Mouse (Mus musculus): ENCODE measurements at regions not wholly inside any gene's neighbourhood (a gene's known extent, or its start where the extent isn't known, plus 50 kb on each side); places are given as distances from the start of the nearest gene placed in this dataset.

- Histone ChIP-seq H3K9ac (no peak overlapping the region), H3K4me3 (no peak overlapping the region), H3K27me3 (replicated peaks) (no peaks in the 10 kb centered on the region), H3K4me2 (no peak overlapping the region), H3K4me1 (no peaks in the 10 kb centered on the region), H3K27ac (no peak overlapping the region), H3K9me3 (no peaks in the 10 kb centered on the region), H3K36me3 (replicated peaks) (no peaks in the 10 kb centered on the region)
- ATAC-seq (replicated peaks), result no peak
- 66% methylated on average over 2 of the region's 2 CpGs for WGBS
These were observed 1432.9 kb upstream of the Sel1l start for GRCm38 (mm10) chr12:93281816-93282215.

DNA sequence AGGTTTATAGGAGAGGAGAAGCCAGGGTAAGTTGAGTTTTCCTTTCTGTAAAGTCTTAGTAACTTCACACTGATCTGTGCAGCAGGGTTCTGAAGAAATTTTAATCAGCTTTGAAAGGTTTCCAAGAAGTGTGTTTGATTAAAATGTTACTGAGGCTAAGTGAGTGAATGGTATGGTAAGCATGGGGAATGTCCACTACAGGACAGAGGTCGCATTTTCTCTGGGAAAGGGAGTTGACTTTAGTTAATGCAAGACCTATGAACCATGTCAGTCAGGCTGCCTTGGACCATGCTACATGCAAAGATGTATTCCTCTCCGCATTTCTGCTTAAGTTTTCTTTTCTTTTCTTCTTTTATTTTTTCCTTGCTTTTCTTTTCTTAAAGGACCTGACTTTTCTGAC lies 1424.7 kb upstream of the Sel1l start:
- no peaks in the 10 kb centered on the region for H3K9me3 ChIP-seq
- H3K4me2 ChIP-seq, result no peak overlapping the region
- H3K4me3 ChIP-seq, result no peak overlapping the region
- H3K27ac ChIP-seq, result no peak overlapping the region
- no peaks in the 10 kb centered on the region for H3K27me3 ChIP-seq (replicated peaks)
- no peaks in the 10 kb centered on the region for H3K36me3 ChIP-seq (replicated peaks)
- WGBS, result 78% methylated on average over 2 of the region's 2 CpGs
- no peak for ATAC-seq (replicated peaks)
- H3K9ac ChIP-seq, result no peak overlapping the region
- H3K4me1 ChIP-seq, result no peaks in the 10 kb centered on the region

GRCm38 (mm10) chr12:93230237-93230636 lies 1381.3 kb upstream of the Sel1l start:
- no peak for ATAC-seq (replicated peaks)
- H3K36me3 ChIP-seq (replicated peaks), result no peaks in the 10 kb centered on the region
- no peak overlapping the region for H3K27ac ChIP-seq
- no peaks in the 10 kb centered on the region for H3K4me1 ChIP-seq
- H3K4me3 ChIP-seq, result no peak overlapping the region
- no peaks in the 10 kb centered on the region for H3K9me3 ChIP-seq
- no peak overlapping the region for H3K9ac ChIP-seq
- H3K27me3 ChIP-seq (replicated peaks), result no peaks in the 10 kb centered on the region
- H3K4me2 ChIP-seq, result no peak overlapping the region
- WGBS, result 87% methylated on average over 3 of the region's 3 CpGs

DNA sequence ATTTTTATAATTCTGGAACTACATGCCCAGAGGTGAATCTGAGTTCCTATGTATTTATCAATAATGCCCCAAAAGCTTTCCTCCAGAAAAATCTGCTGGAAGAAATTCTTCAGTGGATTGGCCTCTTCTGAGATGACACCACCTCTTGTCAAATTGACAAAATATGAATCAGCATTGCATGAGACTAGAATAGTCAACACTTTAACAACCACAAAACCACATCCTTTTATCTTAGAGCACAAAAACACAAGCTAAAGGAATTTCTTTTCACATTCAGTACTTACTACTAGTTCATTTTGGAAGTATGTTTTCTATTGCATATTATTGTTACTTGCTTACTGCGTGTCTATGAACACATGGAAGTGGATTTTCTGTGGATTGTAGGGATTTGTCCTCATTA lies 1377.9 kb upstream of the Sel1l start:
- Histone ChIP-seq H3K4me3 (no peak overlapping the region), H3K36me3 (replicated peaks) (no peaks in the 10 kb centered on the region), H3K9me3 (no peaks in the 10 kb centered on the region), H3K27ac (no peak overlapping the region), H3K4me2 (no peak overlapping the region), H3K4me1 (no peaks in the 10 kb centered on the region), H3K9ac (no peak overlapping the region), H3K27me3 (replicated peaks) (no peaks in the 10 kb centered on the region)
- 89% methylated on average over 1 of the region's 1 CpGs for WGBS
- no peak for ATAC-seq (replicated peaks)

DNA sequence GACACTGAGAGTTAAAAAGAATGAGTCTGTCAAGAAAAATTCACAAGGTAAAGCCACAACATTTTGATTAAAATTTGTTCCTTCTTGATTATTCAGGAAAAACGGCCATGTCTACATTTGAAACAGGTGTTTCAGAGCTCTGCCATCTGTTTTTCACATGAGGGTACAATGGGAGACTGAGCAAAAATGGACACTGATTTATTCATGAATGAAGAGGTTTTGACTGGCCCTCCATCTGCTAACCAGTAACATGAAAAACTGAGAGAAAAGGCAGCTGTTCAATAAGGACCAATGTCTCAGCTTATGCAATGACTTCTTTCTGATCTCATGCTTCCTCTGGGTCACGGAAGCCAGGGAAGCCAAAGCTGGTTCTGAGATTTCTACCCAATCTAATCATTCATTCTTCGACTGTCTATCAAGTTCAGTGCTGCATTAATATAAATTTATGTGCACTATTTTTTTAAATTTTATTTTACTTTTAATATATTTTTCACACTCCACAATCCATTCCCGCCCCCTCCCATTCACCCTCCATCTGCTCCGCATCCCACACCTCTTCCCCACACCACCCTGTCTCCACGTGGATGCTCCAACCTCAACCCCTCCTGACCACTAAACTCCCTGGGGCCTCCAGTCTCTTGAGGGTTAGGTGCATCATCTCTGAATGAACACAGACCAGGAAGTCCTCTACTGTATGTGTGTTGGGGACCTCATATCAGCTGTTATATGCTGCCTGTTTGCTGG lies 1372.4 kb upstream of the Sel1l start:
- no peaks in the 10 kb centered on the region for H3K36me3 ChIP-seq (replicated peaks)
- 63% methylated on average over 6 of the region's 6 CpGs for WGBS
- no peak overlapping the region for H3K4me3 ChIP-seq
- no peak overlapping the region for H3K9ac ChIP-seq
- no peak overlapping the region for H3K4me2 ChIP-seq
- no peaks in the 10 kb centered on the region for H3K9me3 ChIP-seq
- H3K27ac ChIP-seq, result no peak overlapping the region
- H3K4me1 ChIP-seq, result no peaks in the 10 kb centered on the region
- H3K27me3 ChIP-seq (replicated peaks), result no peaks in the 10 kb centered on the region
- no peak for ATAC-seq (replicated peaks)

GRCm38 (mm10) chr12:93207596-93207995 lies 1358.6 kb upstream of the Sel1l start:
- WGBS, result 85% methylated on average over 3 of the region's 3 CpGs

GRCm38 (mm10) chr12:93188940-93189339 lies 1340.0 kb upstream of the Sel1l start:
- Histone ChIP-seq H3K27me3 (replicated peaks) (no peaks in the 10 kb centered on the region), H3K9ac (no peak overlapping the region), H3K9me3 (no peaks in the 10 kb centered on the region), H3K4me1 (no peaks in the 10 kb centered on the region), H3K27ac (no peak overlapping the region), H3K4me3 (no peak overlapping the region), H3K4me2 (no peak overlapping the region), H3K36me3 (replicated peaks) (no peaks in the 10 kb centered on the region)
- ATAC-seq (replicated peaks), result no peak
- 88% methylated on average over 1 of the region's 1 CpGs for WGBS

More at GRCm38 (mm10) chr12:93207596-93207995, 1358.6 kb upstream of the Sel1l start:
- H3K4me3 ChIP-seq, result no peak overlapping the region
- H3K36me3 ChIP-seq (replicated peaks), result no peaks in the 10 kb centered on the region
- no peaks in the 10 kb centered on the region for H3K27me3 ChIP-seq (replicated peaks)
- no peak for ATAC-seq (replicated peaks)
- no peak overlapping the region for H3K4me2 ChIP-seq
- H3K4me1 ChIP-seq, result no peaks in the 10 kb centered on the region
- no peak overlapping the region for H3K9ac ChIP-seq
- no peak overlapping the region for H3K27ac ChIP-seq
- H3K9me3 ChIP-seq, result no peaks in the 10 kb centered on the region

GRCm38 (mm10) chr12:93173744-93174143 lies 1324.8 kb upstream of the Sel1l start:
- H3K27me3 ChIP-seq (replicated peaks), result no peaks in the 10 kb centered on the region
- H3K9me3 ChIP-seq, result no peaks in the 10 kb centered on the region
- H3K4me3 ChIP-seq, result no peak overlapping the region
- ATAC-seq (replicated peaks), result no peak
- no peaks in the 10 kb centered on the region for H3K4me1 ChIP-seq
- H3K36me3 ChIP-seq (replicated peaks), result no peaks in the 10 kb centered on the region
- 90% methylated on average over 5 of the region's 5 CpGs for WGBS
- H3K9ac ChIP-seq, result no peak overlapping the region
- H3K27ac ChIP-seq, result no peak overlapping the region
- H3K4me2 ChIP-seq, result no peak overlapping the region

GRCm38 (mm10) chr12:93160252-93160651 lies 1311.3 kb upstream of the Sel1l start:
- Histone ChIP-seq H3K4me2 (no peak overlapping the region), H3K27ac (no peak overlapping the region), H3K9me3 (no peaks in the 10 kb centered on the region), H3K36me3 (replicated peaks) (no peaks in the 10 kb centered on the region), H3K4me1 (no peaks in the 10 kb centered on the region), H3K4me3 (no peak overlapping the region), H3K27me3 (replicated peaks) (no peaks in the 10 kb centered on the region), H3K9ac (no peak overlapping the region)
- whole genome bisulfite sequencing, result 88% methylated on average over 4 of the region's 4 CpGs
- no peak for ATAC-seq (replicated peaks)

- Histone ChIP-seq H3K27ac (no peak overlapping the region), H3K36me3 (replicated peaks) (no peaks in the 10 kb centered on the region)
These were observed 1303.8 kb upstream of the Sel1l start for GRCm38 (mm10) chr12:93152618-93153245.

GRCm38 (mm10) chr12:93151530-93151929 lies 1302.6 kb upstream of the Sel1l start:
- Histone ChIP-seq H3K36me3 (replicated peaks) (no peaks in the 10 kb centered on the region), H3K4me3 (no peak overlapping the region), H3K4me1 (no peaks in the 10 kb centered on the region; the same call in 1 of the 2 replicates), H3K9ac (no peak overlapping the region), H3K4me2 (no peak overlapping the region), H3K27ac (no peak overlapping the region), H3K9me3 (no peaks in the 10 kb centered on the region), H3K27me3 (replicated peaks) (no peaks in the 10 kb centered on the region)
- WGBS, result 55% methylated on average over 7 of the region's 7 CpGs
- ATAC-seq (replicated peaks), result no peak

More at GRCm38 (mm10) chr12:93152618-93153245, 1303.8 kb upstream of the Sel1l start:
- Histone ChIP-seq H3K9ac (no peak overlapping the region), H3K4me1 (no peaks in the 10 kb centered on the region; the same call in 1 of the 2 replicates), H3K4me3 (no peak overlapping the region), H3K9me3 (no peaks in the 10 kb centered on the region), H3K27me3 (replicated peaks) (no peaks in the 10 kb centered on the region), H3K4me2 (no peak overlapping the region)
- 60% methylated on average over 6 of the region's 6 CpGs for WGBS
- no peak for ATAC-seq (replicated peaks)

DNA sequence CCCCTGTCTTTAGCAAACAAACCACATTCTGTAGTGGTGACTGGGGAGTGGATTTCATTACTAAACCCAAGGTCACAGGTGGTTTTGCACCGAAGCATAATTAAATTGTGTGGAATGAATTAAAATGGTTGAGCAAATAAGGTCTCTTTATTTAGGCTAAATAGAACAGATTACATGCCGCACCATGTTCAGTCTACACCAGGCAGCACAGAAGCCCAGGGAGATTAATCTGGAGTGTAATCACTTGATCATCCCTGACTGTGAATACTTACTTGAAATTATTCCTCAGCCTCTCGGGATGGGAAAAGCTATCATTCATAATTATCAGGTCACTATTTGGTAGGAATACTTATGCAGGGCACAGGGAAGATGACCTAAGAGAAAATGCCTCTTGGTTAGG lies 1293.3 kb upstream of the Sel1l start:
- Histone ChIP-seq H3K9me3 (no peaks in the 10 kb centered on the region), H3K27ac (no peak overlapping the region), H3K4me1 (no peaks in the 10 kb centered on the region), H3K4me3 (no peak overlapping the region), H3K36me3 (replicated peaks) (no peaks in the 10 kb centered on the region), H3K9ac (no peak overlapping the region), H3K4me2 (no peak overlapping the region), H3K27me3 (replicated peaks) (no peaks in the 10 kb centered on the region)
- WGBS, result 38% methylated on average over 3 of the region's 3 CpGs
- no peak for ATAC-seq (replicated peaks)

GRCm38 (mm10) chr12:93136395-93136794 lies 1287.4 kb upstream of the Sel1l start:
- H3K4me1 ChIP-seq, result 0 out of 2 replicates have a peak, but pooled peaks cover 3% of the 10 kb centered on the region
- 42% methylated on average over 5 of the region's 5 CpGs for WGBS
- no peak overlapping the region for H3K4me3 ChIP-seq
- no peak overlapping the region for H3K9ac ChIP-seq
- H3K27me3 ChIP-seq (replicated peaks), result no peaks in the 10 kb centered on the region
- H3K4me2 ChIP-seq, result no peak overlapping the region
- H3K27ac ChIP-seq, result no peak overlapping the region
- no peak for ATAC-seq (replicated peaks)
- no peaks in the 10 kb centered on the region for H3K9me3 ChIP-seq
- H3K36me3 ChIP-seq (replicated peaks), result no peaks in the 10 kb centered on the region
